Mouse (Mus musculus) heart, embryonic 13.5 days (tissue): Measurements from ENCODE around the gene Emb. TPM values are rescaled to one million over a fixed set of nuclear protein-coding genes. Genes with fewer than 3 reads are reported as not detected.

Experiments
- ATAC-seq: fragments of 200-750 bp; cut with Nextera tagmentation; 2 replicates; pipeline ENCODE4 v1.8.0; 2017; ENCODE audit warnings: moderate TSS enrichment; ENCODE audit not compliant: insufficient number of reproducible peaks, low FRiP score, low TSS enrichment; ENCODE audit errors: extremely low read depth
- H3K27ac ChIP-seq: fragments of 300-500 bp; sonication (generic); replicated peaks from 2 replicates; pipeline ENCODE4 v1.5.1; 2015; ENCODE audit warnings: moderate library complexity, mild to moderate bottlenecking, inconsistent platforms
- H3K27me3 ChIP-seq: fragments of 300-500 bp; sonication (generic); replicated peaks from 2 replicates; pipeline ENCODE4 v1.6.1; 2015; ENCODE audit warnings: mild to moderate bottlenecking, inconsistent platforms
- H3K36me3 ChIP-seq: fragments of 300-500 bp; sonication (generic); 2 replicates; pipeline ENCODE4 v1.6.1; 2015; ENCODE audit warnings: mild to moderate bottlenecking, inconsistent platforms
- H3K4me1 ChIP-seq: fragments of 300-500 bp; sonication (generic); 2 replicates; pipeline ENCODE4 v1.6.1; 2015; ENCODE audit warnings: inconsistent platforms
- H3K4me2 ChIP-seq: fragments of 300-500 bp; sonication (generic); 2 replicates; pipeline ENCODE4 v1.6.1; 2015; ENCODE audit warnings: inconsistent platforms, mild to moderate bottlenecking, moderate library complexity
- H3K4me3 ChIP-seq: fragments of 300-500 bp; sonication (generic); 2 replicates; pipeline ENCODE4 v1.5.1; 2015; ENCODE audit warnings: moderate library complexity, mild to moderate bottlenecking, inconsistent platforms
- H3K9ac ChIP-seq: fragments of 300-500 bp; sonication (generic); 2 replicates; pipeline ENCODE4 v1.6.1; 2015; ENCODE audit warnings: inconsistent platforms, mild to moderate bottlenecking, moderate library complexity
- H3K9me3 ChIP-seq: fragments of 300-500 bp; sonication (generic); 2 replicates; pipeline ENCODE4 v1.6.1; 2016; ENCODE audit warnings: inconsistent platforms
- WGBS: fragments of 180-500 bp; shearing (Covaris S2); methylation state at CpG from one replicate; pipeline ENCODE4 v1.1.7; 2015; ENCODE audit warnings: mixed read lengths; 5-methylcytosine and 5-hydroxymethylcytosine counted together
- polyA plus RNA-seq: library from polyadenylated mRNA; unstranded; fragments of >200 nt; fragmentation: Nextera tagmentation; extraction: Ambion mirVana; gene quantifications from 2 replicates; pipeline ENCODE4 v1.2.1, GENCODE M21; 2015

The Emb gene
- polyA plus RNA-seq, 1 experiment from 2014 or later, result 8.2 TPM

DNA sequence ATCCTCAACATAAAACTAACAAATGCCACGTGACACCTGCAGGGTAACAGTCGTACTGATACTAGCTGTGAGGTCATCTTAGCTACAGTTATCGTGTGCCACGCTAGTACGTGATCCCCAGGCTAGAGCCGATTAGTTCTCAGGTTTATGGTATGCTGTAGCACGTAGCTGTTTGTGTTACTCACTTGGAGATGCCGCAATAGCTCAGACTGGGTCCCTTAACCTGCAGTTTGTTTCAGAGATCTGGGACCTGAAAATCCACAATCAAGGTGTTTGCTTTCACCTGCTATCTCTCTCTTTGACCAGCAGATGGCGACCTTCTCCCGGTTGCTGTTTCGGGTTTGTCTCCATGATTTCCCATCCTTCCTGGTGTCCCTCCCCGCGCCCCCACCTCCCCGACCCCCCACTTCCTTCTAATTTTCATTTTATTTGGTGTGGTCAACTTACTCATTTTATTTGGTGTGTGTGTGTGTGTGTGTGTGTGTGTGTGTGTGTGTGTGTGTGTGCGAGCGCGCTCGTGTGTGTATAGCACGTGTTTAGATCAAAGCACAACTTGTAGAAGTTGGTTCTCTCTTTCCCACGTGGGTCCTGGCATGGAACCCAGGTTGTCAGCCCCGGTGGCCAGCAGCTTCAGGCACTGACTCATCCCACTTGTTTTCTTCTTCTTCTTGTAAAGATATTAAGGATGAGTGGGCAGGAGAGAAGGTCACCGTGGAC lies 5.4 kb upstream of the Emb start:
- Histone ChIP-seq H3K4me2 (peak overlapping the region; percentile 31; the same call in 1 of the 2 replicates), H3K27me3 (no peaks in the 10 kb centered on the region), H3K9ac (no peak overlapping the region), H3K4me3 (no peak overlapping the region), H3K36me3 (no peaks in the 10 kb centered on the region), H3K9me3 (no peaks in the 10 kb centered on the region), H3K4me1 (0 out of 2 replicates have a peak, but pooled peaks cover 2% of the 10 kb centered on the region), H3K27ac (no peak overlapping the region)
- WGBS, result 36% methylated on average over 21 of the region's 22 CpGs
- ATAC-seq, result no peak

DNA sequence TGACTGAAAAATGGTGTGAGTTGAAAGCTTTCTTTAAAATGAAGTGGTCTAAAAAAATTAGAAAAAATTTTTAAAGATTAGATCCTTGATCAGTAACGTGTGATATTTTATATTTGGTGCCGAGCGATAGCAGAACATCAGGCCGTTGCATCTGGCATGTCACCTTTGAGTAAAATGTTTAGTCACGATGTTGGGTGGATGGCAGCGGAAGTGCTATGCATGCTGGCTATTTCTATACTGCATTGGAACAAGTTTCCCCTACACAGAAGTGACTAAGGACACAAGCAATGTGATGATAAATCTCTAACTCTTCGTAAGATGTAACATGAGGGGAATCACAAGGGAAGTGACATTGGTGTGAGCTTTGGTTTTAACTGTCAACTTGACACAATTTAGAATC lies 3.7 kb upstream of the Emb start:
- no peak overlapping the region for H3K4me3 ChIP-seq
- H3K27me3 ChIP-seq, result no peaks in the 10 kb centered on the region
- 0 out of 2 replicates have a peak, but pooled peaks cover 3% of the 10 kb centered on the region for H3K4me1 ChIP-seq
- H3K4me2 ChIP-seq, result no peak overlapping the region
- no peak overlapping the region for H3K27ac ChIP-seq
- no peak overlapping the region for H3K9ac ChIP-seq
- 81% methylated on average over 7 of the region's 7 CpGs for WGBS
- H3K36me3 ChIP-seq, result no peaks in the 10 kb centered on the region
- no peaks in the 10 kb centered on the region for H3K9me3 ChIP-seq
- no peak for ATAC-seq

DNA sequence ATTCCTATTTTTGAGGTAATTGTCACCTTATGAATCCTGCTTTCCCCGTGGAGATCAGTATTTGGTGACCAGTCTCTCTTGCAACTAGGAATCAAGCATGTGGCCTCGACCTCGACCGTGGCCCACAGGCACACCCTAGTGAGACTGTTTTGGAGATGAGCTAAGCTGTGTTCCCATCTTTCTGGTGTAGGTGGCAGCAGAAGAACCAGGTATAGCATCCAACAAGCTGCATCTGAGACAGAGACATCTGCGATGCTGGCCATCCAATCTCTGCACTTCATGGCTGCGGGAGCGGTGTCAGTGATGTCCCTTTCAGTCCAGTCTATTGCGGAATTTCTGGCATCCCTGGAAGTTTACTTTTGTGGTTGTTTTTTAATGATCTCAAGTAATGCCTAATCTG lies 2.3 kb upstream of the Emb start:
- Histone ChIP-seq H3K4me2 (no peak overlapping the region), H3K27me3 (no peaks in the 10 kb centered on the region), H3K9me3 (no peaks in the 10 kb centered on the region), H3K36me3 (no peaks in the 10 kb centered on the region), H3K27ac (no peak overlapping the region), H3K9ac (no peak overlapping the region), H3K4me3 (no peak overlapping the region), H3K4me1 (0 out of 2 replicates have a peak, but pooled peaks cover 3% of the 10 kb centered on the region)
- 83% methylated on average over 8 of the region's 8 CpGs for WGBS
- ATAC-seq, result no peak

DNA sequence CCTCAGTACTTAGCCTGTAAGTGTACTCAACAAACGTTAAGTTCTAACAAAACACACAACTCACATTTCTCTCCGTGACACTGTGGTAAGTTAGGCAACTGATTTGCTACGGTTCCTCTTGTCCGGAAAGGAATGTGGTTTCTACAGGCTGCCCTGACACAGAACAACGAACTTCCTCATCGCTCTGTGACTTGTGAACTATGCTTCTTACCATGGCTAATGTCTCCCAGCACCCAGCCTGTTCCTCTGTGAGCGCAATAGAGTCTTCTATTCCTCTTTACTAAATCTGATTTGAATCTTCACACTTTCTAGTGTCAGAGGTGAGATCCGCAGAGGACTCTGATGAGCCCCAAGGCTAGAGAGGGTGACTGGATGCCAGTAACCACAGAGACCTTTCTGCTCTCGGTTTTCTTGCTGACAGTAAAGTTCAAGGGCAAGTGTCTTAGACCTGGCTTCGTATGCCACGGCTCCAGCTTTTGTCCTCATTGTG lies 3.1 kb downstream of the Emb start:
- Histone ChIP-seq H3K9me3 (no peaks in the 10 kb centered on the region), H3K9ac (no peak overlapping the region), H3K36me3 (no peaks in the 10 kb centered on the region), H3K4me1 (0 out of 2 replicates have a peak, but pooled peaks cover 3% of the 10 kb centered on the region), H3K27me3 (no peaks in the 10 kb centered on the region), H3K4me3 (no peak overlapping the region), H3K27ac (no peak overlapping the region), H3K4me2 (no peak overlapping the region)
- 59% methylated on average over 11 of the region's 11 CpGs for WGBS
- ATAC-seq, result no peak

DNA sequence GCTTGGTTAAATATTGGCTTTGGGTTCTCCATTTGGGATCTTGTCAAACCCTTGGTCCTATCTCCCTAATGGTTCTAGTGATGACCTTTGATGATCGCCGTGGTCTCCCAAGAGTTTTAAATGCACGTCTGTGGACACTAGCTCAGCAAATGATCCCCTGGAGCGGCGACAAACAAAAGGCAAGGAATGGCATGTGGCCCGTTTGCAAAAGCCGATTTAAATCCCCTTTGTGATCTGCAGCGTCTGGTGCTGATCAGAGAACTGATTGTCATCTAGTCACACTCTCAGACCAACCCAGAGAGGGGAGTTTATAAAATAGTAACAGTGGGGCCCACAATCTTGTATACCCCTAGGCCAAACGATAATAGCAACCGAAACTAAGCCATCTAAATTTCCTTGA lies 7.1 kb downstream of the Emb start:
- Histone ChIP-seq H3K36me3 (no peaks in the 10 kb centered on the region), H3K9me3 (no peaks in the 10 kb centered on the region), H3K9ac (no peak overlapping the region), H3K27me3 (no peaks in the 10 kb centered on the region; the same call in 1 of the 2 replicates), H3K4me3 (no peak overlapping the region), H3K4me1 (peaks cover 7% of the 10 kb centered on the region), H3K4me2 (peak overlapping the region; percentile 38), H3K27ac (no peak overlapping the region)
- WGBS, result 22% methylated on average over 10 of the region's 10 CpGs
- ATAC-seq, result no peak

DNA sequence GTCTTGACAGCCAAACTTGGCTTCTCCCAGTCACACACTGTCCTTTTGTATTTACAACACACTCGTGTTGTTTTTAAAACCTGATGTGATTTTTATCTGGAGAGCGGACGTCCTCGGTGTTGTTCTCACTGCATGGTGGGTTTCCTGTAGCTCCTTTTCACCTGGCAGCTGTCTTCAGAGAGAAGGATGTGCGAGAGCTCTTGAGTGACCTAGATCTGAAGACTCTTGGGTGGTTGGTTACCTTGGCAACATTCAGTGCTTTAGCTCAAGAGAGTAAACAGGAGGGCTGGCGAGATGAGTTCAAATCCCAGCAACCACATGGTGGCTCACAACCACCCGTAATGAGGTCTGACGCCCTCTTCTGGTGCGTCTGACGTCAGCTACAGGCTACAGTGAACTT lies 7.8 kb downstream of the Emb start:
- Histone ChIP-seq H3K9me3 (no peaks in the 10 kb centered on the region), H3K27me3 (no peaks in the 10 kb centered on the region; the same call in 1 of the 2 replicates), H3K36me3 (no peaks in the 10 kb centered on the region), H3K4me3 (no peak overlapping the region), H3K27ac (no peak overlapping the region), H3K4me1 (peaks cover 7% of the 10 kb centered on the region), H3K4me2 (no peak overlapping the region), H3K9ac (no peak overlapping the region)
- 30% methylated on average over 10 of the region's 10 CpGs for WGBS
- ATAC-seq, result no peak

DNA sequence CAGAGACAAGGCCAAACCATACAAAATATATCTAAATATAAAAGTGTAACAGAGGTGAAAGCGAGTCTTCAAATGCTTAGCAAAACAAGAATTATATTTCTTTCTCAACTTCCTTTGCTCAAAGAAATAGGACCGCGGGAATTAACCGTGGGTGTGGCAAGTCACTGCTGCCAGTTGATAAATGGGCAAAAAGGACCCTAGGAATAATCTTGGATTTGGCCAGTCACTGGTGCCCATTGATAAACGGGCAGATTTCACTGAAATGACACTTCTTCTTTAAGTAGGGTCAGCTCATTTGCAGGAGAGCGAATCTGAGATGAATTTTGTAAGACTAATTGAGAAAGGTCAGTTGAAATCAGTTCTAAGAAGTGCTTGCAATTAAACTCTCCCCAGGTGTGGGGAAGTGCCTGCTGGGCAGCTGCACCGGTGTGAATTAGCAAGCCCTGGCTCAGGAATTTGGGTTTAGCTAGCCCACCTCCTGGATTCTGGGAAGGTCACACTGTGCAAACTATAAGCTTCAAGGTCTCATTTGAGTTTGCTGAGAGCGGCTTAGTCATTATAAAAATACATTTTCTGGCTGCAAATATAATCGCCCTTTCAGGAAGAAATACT lies 8.5 kb downstream of the Emb start:
- Histone ChIP-seq H3K36me3 (no peaks in the 10 kb centered on the region), H3K4me3 (no peak overlapping the region), H3K9ac (no peak overlapping the region), H3K27me3 (no peaks in the 10 kb centered on the region; the same call in 1 of the 2 replicates), H3K9me3 (no peaks in the 10 kb centered on the region), H3K4me1 (peaks cover 7% of the 10 kb centered on the region), H3K27ac (no peak overlapping the region), H3K4me2 (no peak overlapping the region)
- WGBS, result 33% methylated on average over 9 of the region's 9 CpGs
- ATAC-seq, result no peak

DNA sequence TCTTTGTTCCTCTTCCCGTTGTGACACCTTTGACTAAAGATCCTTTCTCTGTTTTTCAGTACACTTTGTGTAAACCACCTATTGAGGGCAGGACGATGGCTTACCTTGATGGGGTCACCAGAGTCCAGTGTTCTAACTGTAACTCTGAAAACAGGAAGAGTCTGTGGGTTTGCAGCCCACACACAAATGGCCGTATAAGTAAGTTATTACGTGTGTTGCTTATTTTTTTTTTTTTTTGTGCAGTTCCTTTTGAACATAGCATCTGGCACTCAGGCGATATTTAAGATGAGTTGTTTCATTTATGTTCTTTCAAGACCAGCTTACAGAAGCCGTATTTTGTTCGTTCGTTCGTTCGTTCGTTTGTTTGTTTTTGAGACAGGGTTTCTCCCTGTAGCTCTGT lies 9.3 kb downstream of the Emb start:
- Histone ChIP-seq H3K27me3 (no peaks in the 10 kb centered on the region; the same call in 1 of the 2 replicates), H3K4me1 (peaks cover 7% of the 10 kb centered on the region), H3K9ac (no peak overlapping the region), H3K36me3 (no peaks in the 10 kb centered on the region), H3K4me2 (no peak overlapping the region), H3K9me3 (no peaks in the 10 kb centered on the region), H3K27ac (no peak overlapping the region), H3K4me3 (no peak overlapping the region)
- ATAC-seq, result no peak
- WGBS, result 69% methylated on average over 11 of the region's 11 CpGs

DNA sequence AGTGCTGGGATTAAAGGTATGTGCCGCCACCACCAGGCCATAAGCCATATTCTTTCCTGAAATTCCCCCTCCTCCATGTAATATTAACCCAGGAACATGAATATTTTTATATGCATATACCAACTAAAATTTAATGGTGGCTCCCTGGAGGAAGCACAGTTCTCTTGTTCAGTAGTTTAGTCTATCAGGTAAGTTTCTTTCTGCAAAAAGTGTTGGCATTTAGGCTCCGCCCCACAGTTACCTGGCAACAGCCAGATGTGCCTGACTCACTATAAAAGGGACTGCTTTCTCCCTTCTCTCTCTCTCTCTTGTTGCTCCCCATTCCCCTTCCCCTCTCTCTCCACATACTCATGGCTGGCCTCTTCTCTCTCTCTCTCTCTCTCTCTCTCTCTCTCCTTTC lies 9.8 kb downstream of the Emb start:
- no peak for ATAC-seq
- Histone ChIP-seq H3K9ac (no peak overlapping the region), H3K4me1 (peaks cover 7% of the 10 kb centered on the region), H3K27me3 (no peaks in the 10 kb centered on the region; the same call in 1 of the 2 replicates), H3K4me3 (no peak overlapping the region), H3K4me2 (no peak overlapping the region), H3K27ac (no peak overlapping the region), H3K36me3 (no peaks in the 10 kb centered on the region), H3K9me3 (no peaks in the 10 kb centered on the region)
- 86% methylated on average over 2 of the region's 2 CpGs for WGBS

DNA sequence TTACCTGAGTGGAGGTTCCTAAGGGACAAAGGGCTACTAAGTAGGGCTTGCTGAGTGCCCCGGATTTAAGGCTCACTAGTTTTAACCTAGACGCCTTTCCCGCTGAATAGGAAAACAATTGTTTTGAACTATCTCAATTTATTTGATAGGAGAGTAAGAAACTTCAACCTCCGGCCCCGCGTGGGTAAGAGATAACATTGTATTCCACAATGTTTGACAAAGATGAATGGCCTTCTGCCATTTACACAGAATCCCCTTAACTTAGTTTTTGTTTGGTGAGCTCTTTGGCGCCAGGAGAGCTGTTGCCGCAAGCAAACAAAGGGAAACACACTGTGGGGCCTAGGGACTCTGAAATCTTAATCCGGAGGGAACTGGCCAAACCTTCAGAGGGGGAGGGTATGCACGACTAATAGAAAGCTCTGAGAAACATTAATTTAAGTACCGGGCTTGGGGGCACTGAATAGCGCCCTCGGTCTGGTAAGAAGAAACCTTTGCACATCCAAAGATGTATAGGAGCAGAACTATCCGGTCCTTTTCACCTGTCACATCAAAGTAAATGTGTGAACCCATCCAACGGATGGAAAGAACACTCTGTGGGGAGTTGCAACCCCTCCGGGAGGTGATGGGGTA lies 11.7 kb downstream of the Emb start:
- Histone ChIP-seq H3K9me3 (no peaks in the 10 kb centered on the region), H3K9ac (peak overlapping the region; percentile 81), H3K4me3 (peak overlapping the region; percentile 82), H3K27ac (no peak overlapping the region), H3K4me1 (peaks cover 7% of the 10 kb centered on the region), H3K27me3 (no peaks in the 10 kb centered on the region; the same call in 1 of the 2 replicates), H3K36me3 (no peaks in the 10 kb centered on the region), H3K4me2 (peak overlapping the region; percentile 98)
- WGBS, result 9% methylated on average over 16 of the region's 16 CpGs
- no peak for ATAC-seq

DNA sequence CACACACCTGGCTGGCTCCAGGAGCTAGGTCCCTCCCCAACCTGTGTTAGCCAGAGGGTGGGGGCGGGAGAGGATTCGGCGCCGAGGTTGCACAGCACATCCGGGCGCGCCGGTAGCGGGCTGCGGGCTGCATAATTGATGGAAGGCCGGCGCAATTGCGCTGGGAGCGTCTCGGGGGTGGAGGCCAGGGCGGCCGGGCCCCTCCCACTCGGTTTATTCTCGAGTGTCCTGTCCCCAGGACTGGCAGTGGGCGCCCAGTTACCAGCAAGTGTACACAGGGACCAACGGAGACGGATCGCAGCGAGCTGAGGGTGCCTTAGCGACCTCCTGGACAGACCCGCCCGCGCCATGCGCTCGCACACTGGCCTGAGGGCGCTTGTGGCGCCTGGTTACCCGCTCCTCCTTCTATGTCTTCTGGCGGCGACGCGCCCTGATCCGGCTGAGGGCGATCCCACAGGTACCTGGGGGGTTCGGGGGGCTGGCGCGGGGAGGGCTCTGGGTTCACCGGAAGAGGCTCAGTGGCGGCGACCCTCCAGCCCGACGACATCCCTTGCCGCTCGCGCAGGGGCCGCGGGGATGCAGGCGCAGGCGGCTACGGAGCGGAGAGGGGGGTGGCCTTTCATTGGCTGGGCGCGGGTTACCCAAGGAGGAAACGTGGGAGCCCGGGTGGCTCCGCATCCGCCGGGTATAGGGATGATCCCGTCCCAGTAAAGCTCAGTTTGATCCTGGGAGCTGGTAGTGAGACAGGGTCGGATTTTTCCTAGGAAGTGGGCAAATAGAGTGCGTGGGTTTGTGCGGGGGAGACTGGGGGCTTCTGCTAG lies 12.4 kb downstream of the Emb start, which contains the start of gene Gm17509:
Gm17509 (minus strand) TSS at position 575 of the 821 bp plus-strand sequence.
- no peaks in the 10 kb centered on the region for H3K36me3 ChIP-seq
- H3K9me3 ChIP-seq, result no peaks in the 10 kb centered on the region
- H3K27ac ChIP-seq, result no peak within 1 kb of the TSS
- WGBS, result under 1% methylated on average over 67 of the region's 67 CpGs
- peak; percentile 49; the same call in 1 of the 2 replicates for ATAC-seq
- H3K4me1 ChIP-seq, result peaks cover 11% of the 10 kb centered on the region
- H3K4me2 ChIP-seq, result peak within 1 kb of the TSS; percentile 98
- H3K4me3 ChIP-seq, result peak within 1 kb of the TSS; percentile 82
- peak within 1 kb of the TSS; percentile 81 for H3K9ac ChIP-seq
- H3K27me3 ChIP-seq, result no peaks in the 10 kb centered on the region; the same call in 1 of the 2 replicates
